Mouse (Mus musculus) CH12.LX (cell line): ENCODE measurements around the gene Hsd17b1.

Source experiments
- CHD1 ChIP-seq: IDR thresholded peaks from 2 replicates; pipeline ENCODE4 v1.6.1; 2012; ENCODE audit warnings: low read depth, low read length, improper control_type of control experiment, inconsistent platforms
- CTCF ChIP-seq, 2 experiments: IDR thresholded peaks in 1 of 2; conservative IDR thresholded peaks in 1 of 2; 2 replicates each; pipeline ENCODE4 v1.5.1; 2011 to 2012; ENCODE audit warnings: low read depth in 2 of 2, low read length in 2 of 2, improper control_type of control experiment in 1 of 2, inconsistent platforms in 1 of 2, mild to moderate bottlenecking in 1 of 2, moderate library complexity in 1 of 2
- EP300 ChIP-seq: IDR thresholded peaks from 2 replicates; pipeline ENCODE4 v1.6.1; 2011; ENCODE audit warnings: low read length, improper control_type of control experiment
- KAT2A ChIP-seq: IDR thresholded peaks from 2 replicates; pipeline ENCODE4 v1.6.1; 2012; ENCODE audit warnings: low read length, improper control_type of control experiment, inconsistent platforms; ENCODE audit not compliant: insufficient replicate concordance
- MAFK ChIP-seq: IDR thresholded peaks from 2 replicates; pipeline ENCODE4 v1.6.1; 2011; ENCODE audit warnings: low read length, improper control_type of control experiment; ENCODE audit not compliant: insufficient replicate concordance
- NRF1 ChIP-seq: IDR thresholded peaks from 2 replicates; pipeline ENCODE4 v1.6.1; 2014; ENCODE audit warnings: low read depth, mild to moderate bottlenecking, inconsistent platforms, low read length, improper control_type of control experiment, moderate library complexity
- POLR2A ChIP-seq: IDR thresholded peaks from 2 replicates; pipeline ENCODE4 v1.6.1; 2011; ENCODE audit warnings: low read depth, mild to moderate bottlenecking, improper control_type of control experiment, low read length
- POLR2AphosphoS2 ChIP-seq: IDR thresholded peaks from 2 replicates; pipeline ENCODE4 v1.6.1; 2011; ENCODE audit warnings: low read depth, low read length, improper control_type of control experiment
- TCF12 ChIP-seq: IDR thresholded peaks from 2 replicates; pipeline ENCODE4 v1.6.1; 2014; ENCODE audit warnings: low read depth, mild to moderate bottlenecking, inconsistent platforms, low read length, improper control_type of control experiment
- ZKSCAN1 ChIP-seq: IDR thresholded peaks from 2 replicates; pipeline ENCODE4 v1.6.1; 2012; ENCODE audit warnings: low read depth, inconsistent platforms, low read length, improper control_type of control experiment, borderline replicate concordance

DNA sequence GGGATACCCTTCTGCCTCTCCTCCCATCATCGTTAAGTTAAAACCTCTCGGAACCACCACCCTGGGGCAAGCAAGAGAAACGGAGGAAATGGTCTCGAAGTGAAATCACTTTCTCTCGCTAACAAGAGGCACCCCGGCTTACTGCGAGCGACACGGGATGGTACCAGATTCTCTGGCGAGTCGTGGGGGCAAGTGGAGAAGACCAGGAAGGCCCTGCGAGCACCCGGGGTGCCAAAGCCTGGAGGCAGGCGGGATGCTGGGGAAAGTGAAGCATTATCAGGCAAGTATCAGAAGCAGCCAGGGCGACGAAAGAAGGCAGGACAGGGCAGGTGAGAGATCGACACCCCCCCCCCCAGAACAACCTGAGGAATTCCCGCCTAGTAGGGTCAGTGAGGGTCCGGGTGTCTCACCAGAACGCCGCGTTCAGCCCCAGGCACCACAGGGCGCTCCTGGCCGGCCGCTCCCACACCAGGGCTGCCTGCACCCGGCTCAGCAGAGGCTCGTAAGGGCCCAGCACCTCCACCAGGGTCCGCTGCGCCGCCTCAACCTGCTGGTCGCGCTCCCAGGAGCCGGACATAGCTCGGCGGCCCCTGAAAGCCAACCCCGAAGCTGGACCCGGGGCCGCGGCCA, 41.0 kb downstream of the Hsd17b1 start:
- no peak for TF ChIP-seq POLR2A
- TF ChIP-seq NRF1: no peak
- TF ChIP-seq TCF12: no peak
- TF ChIP-seq CTCF (conservative IDR thresholded peaks at IDR 0.05 in 1 of 2, IDR thresholded peaks at IDR 0.05 in 1 of 2; ENCODE audit: low read depth in 2 of 2, low read length in 2 of 2): no peak
- no peak for TF ChIP-seq KAT2A
- no peak for TF ChIP-seq CHD1
- no peak for TF ChIP-seq POLR2AphosphoS2
- no peak for TF ChIP-seq EP300
- TF ChIP-seq ZKSCAN1: no peak
- no peak for TF ChIP-seq MAFK
